Mouse (Mus musculus): ENCODE data around the gene Snx33. TPM values are rescaled to one million over a fixed set of nuclear protein-coding genes. Genes with fewer than 3 reads are reported as not detected.

Gene Snx33
- polyA plus RNA-seq, 1 experiment from 2014 or later = 6.0 TPM

GRCm38 (mm10) chr9:56900571-56900970 is 27.6 kb downstream of the Snx33 start:
- 73% methylated on average over 9 of the region's 9 CpGs for WGBS
- Histone ChIP-seq H3K9ac (no peak overlapping the region), H3K4me3 (replicated peaks) (no peak overlapping the region), H3K36me3 (replicated peaks) (no peaks in the 10 kb centered on the region), H3K4me1 (no peaks in the 10 kb centered on the region), H3K4me2 (no peak overlapping the region), H3K27me3 (no peaks in the 10 kb centered on the region), H3K27ac (no peak overlapping the region), H3K9me3 (no peaks in the 10 kb centered on the region)
- ATAC-seq (ENCODE audit: low FRiP score) = no peak

DNA sequence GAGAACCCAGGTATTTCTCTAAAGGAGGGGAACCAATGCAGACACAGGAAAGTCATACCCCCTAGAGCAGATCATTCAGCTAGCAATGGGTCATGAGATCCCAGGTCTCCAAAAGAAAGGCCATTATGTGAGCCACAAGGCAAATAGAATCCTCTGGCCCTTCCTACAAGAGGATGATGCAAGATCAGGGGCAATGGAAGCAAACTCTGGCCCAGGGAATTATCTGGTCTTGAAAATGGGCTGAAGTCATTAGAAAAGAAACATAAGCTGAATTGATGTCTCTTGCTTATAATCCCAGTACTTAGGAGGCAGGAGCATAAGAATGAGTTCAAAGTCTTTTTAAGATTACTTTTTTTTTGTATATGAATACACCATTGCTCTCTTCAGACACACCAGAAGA is 28.1 kb downstream of the Snx33 start:
- Histone ChIP-seq H3K4me3 (replicated peaks) (no peak overlapping the region), H3K27me3 (no peaks in the 10 kb centered on the region), H3K27ac (no peak overlapping the region), H3K9ac (no peak overlapping the region), H3K4me2 (no peak overlapping the region), H3K36me3 (replicated peaks) (no peaks in the 10 kb centered on the region), H3K4me1 (no peaks in the 10 kb centered on the region), H3K9me3 (no peaks in the 10 kb centered on the region)
- no peak for ATAC-seq (ENCODE audit: low FRiP score)

DNA sequence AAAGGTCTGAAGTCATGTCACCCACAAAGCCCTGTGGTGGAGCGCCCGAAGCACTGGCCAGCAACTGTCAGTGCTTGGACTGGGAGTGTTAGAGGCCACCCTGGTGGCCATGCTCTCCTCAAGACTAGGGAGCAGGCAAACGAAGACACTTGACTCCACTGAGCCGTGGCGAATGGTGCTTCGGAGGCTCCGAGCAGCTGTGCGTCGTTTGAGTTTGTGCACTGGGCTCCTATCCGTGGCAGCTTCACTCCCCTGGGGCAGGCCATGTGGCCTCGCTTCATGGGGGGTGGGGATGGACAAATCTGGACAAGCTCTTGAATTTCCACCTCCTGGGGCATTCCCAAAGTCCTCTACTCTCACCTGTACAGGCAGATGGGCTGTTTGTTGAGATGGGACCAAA is 28.8 kb downstream of the Snx33 start:
- H3K9ac ChIP-seq = no peak overlapping the region
- no peak overlapping the region for H3K4me3 ChIP-seq (replicated peaks)
- WGBS = 72% methylated on average over 11 of the region's 11 CpGs
- H3K27me3 ChIP-seq = no peaks in the 10 kb centered on the region
- no peak overlapping the region for H3K27ac ChIP-seq
- no peaks in the 10 kb centered on the region for H3K9me3 ChIP-seq
- no peaks in the 10 kb centered on the region for H3K4me1 ChIP-seq
- ATAC-seq (ENCODE audit: low FRiP score) = no peak
- no peaks in the 10 kb centered on the region for H3K36me3 ChIP-seq (replicated peaks)
- H3K4me2 ChIP-seq = no peak overlapping the region

GRCm38 (mm10) chr9:56896779-56897178 is 31.4 kb downstream of the Snx33 start:
- no peaks in the 10 kb centered on the region for H3K36me3 ChIP-seq (replicated peaks)
- 93% methylated on average over 12 of the region's 12 CpGs for WGBS
- peaks cover 11% of the 10 kb centered on the region for H3K4me1 ChIP-seq
- no peak overlapping the region for H3K4me3 ChIP-seq (replicated peaks)
- H3K4me2 ChIP-seq = no peak overlapping the region
- H3K9me3 ChIP-seq = no peaks in the 10 kb centered on the region
- H3K27me3 ChIP-seq = peaks cover 9% of the 10 kb centered on the region; the same call in 1 of the 2 replicates
- no peak overlapping the region for H3K9ac ChIP-seq
- ATAC-seq (ENCODE audit: low FRiP score) = no peak
- H3K27ac ChIP-seq = no peak overlapping the region

- Histone ChIP-seq H3K27me3 (peaks cover 23% of the 10 kb centered on the region), H3K9ac (no peak overlapping the region), H3K4me2 (no peak overlapping the region), H3K4me3 (replicated peaks) (no peak overlapping the region), H3K36me3 (replicated peaks) (no peaks in the 10 kb centered on the region), H3K27ac (no peak overlapping the region), H3K9me3 (no peaks in the 10 kb centered on the region), H3K4me1 (peaks cover 19% of the 10 kb centered on the region)
- no peak for ATAC-seq (ENCODE audit: low FRiP score)
- 17% methylated on average over 3 of the region's 3 CpGs for WGBS
Observed at GRCm38 (mm10) chr9:56894006-56894405, 34.2 kb downstream of the Snx33 start.

GRCm38 (mm10) chr9:56893313-56893712 is 34.9 kb downstream of the Snx33 start:
- Histone ChIP-seq H3K4me2 (no peak overlapping the region), H3K27ac (no peak overlapping the region), H3K9ac (no peak overlapping the region), H3K36me3 (replicated peaks) (no peaks in the 10 kb centered on the region), H3K27me3 (peaks cover 23% of the 10 kb centered on the region), H3K4me1 (peaks cover 19% of the 10 kb centered on the region), H3K4me3 (replicated peaks) (no peak overlapping the region), H3K9me3 (no peaks in the 10 kb centered on the region)
- ATAC-seq (ENCODE audit: low FRiP score) = no peak
- 68% methylated on average over 8 of the region's 8 CpGs for WGBS

DNA sequence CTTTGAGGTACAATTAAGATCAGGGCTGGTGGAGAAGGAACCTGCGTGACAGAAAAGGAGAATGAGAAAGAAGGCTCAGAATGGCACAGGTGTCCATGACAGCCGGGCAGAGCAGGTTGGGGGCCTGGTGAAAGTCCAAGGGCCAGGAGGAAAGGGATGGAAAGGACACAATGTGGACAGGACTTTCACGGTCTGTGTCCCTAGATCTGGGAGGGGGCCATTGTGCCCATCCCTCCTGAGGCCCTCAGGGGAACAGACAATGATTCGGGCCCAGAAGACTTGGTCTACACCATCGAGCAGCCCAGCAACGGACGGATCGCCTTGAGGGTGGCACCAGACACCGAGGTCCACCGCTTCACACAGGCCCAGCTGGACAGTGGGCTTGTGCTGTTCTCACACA is 36.1 kb downstream of the Snx33 start:
- Histone ChIP-seq H3K4me3 (replicated peaks) (no peak overlapping the region), H3K27ac (no peak overlapping the region), H3K4me2 (no peak overlapping the region), H3K4me1 (peaks cover 19% of the 10 kb centered on the region), H3K27me3 (peaks cover 23% of the 10 kb centered on the region), H3K9ac (no peak overlapping the region), H3K9me3 (no peaks in the 10 kb centered on the region), H3K36me3 (replicated peaks) (no peaks in the 10 kb centered on the region)
- no peak for ATAC-seq (ENCODE audit: low FRiP score)
- 87% methylated on average over 10 of the region's 10 CpGs for WGBS

DNA sequence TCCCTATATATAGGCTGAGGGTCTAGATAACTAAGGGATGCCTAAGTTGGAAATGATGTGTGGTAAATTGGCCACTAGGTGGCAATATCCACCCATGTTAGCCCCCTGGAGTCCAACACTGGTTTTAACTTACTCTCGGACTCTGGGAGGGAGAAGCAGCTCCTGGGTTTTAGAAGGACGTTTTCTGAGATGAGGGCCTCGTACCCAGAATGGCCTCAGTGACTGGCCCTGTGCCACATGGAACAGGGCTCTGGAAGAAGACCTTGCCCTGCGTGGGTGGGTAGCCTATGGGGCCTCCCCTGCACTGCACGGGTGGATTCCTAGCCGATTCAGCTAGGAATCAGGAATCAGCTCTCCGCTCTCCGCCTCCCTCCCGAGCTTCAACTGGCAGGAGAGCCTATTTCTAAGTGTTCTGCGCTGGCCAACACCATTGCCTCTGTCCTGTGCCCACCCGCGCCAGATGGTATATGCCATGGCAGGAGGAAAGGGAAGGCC is 36.6 kb downstream of the Snx33 start:
- ATAC-seq (ENCODE audit: low FRiP score) = peak; percentile 71
- no peak overlapping the region for H3K27ac ChIP-seq
- no peaks in the 10 kb centered on the region for H3K36me3 ChIP-seq (replicated peaks)

DNA sequence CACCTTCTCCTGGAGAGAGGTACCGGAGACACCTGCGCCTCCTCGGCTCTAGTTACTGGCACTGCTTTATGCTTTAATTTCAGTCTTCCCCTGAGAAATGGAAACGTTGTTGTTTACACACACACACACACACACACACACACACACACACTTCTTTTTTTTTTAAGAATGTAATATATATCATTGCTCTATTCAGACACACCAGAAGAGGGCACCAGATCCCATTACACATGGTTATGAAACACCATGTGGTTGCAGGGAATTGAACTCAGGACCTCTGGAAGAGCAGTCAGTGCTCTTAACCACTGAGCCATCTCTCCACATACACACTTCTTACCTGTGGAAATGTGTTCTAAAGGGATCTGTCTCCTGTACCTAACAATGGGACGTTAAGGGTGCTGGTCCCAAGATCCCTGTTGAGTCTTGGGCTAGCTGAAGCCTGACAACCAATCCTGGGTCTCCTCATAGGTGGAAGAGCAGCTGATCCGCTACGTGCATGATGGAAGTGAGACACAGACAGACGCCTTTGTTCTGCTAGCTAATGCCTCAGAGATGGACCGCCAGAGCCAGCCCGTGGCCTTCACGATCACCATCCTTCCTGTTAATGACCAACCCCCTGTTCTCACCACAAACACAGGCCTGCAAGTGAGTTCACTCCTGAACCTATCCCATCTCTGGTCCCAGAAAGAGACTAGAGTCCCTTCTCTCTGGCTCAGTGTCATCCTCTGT is 37.5 kb downstream of the Snx33 start:
- H3K27ac ChIP-seq = no peak overlapping the region
- H3K4me2 ChIP-seq = no peak overlapping the region
- no peaks in the 10 kb centered on the region for H3K36me3 ChIP-seq (replicated peaks)
- H3K27me3 ChIP-seq = peaks cover 23% of the 10 kb centered on the region
- ATAC-seq (ENCODE audit: low FRiP score) = no peak
- peaks cover 19% of the 10 kb centered on the region for H3K4me1 ChIP-seq
- no peak overlapping the region for H3K4me3 ChIP-seq (replicated peaks)
- no peaks in the 10 kb centered on the region for H3K9me3 ChIP-seq
- 73% methylated on average over 11 of the region's 11 CpGs for whole genome bisulfite sequencing
- H3K9ac ChIP-seq = no peak overlapping the region

More for the DNA sequence above, 36.6 kb downstream of the Snx33 start:
- Histone ChIP-seq H3K4me3 (replicated peaks) (0 out of 2 replicates have a peak overlapping the region, but pooled peaks have one; percentile 4), H3K9me3 (no peaks in the 10 kb centered on the region), H3K4me1 (peaks cover 19% of the 10 kb centered on the region), H3K4me2 (peak overlapping the region; percentile 42), H3K9ac (peak overlapping the region; percentile 33; the same call in 1 of the 2 replicates), H3K27me3 (peaks cover 23% of the 10 kb centered on the region)
- WGBS = 29% methylated on average over 12 of the region's 12 CpGs

DNA sequence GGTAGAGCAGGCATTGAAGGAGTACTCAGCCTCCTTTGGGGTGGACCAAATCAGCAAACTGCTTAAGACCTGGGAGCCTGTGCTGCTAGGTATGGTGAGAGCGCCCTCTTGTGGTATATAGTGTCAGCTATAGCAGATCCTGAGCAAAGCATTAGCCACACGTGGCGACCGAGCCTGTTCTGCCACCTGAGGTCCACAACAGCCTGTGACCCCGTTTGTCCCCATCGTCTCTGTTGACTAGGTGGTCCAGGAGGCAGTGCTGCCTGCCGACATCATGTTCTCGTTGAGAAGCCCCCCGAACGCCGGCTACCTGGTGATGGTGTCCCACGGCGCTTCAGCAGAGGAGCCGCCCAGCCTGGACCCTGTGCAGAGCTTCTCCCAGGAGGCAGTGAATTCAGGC is 38.4 kb downstream of the Snx33 start:
- Histone ChIP-seq H3K9ac (peak overlapping the region; percentile 27; the same call in 1 of the 2 replicates), H3K9me3 (no peaks in the 10 kb centered on the region), H3K36me3 (replicated peaks) (no peaks in the 10 kb centered on the region), H3K4me3 (replicated peaks) (peak overlapping the region; percentile 19; the same call in 1 of the 2 replicates), H3K4me1 (peaks cover 19% of the 10 kb centered on the region), H3K27ac (no peak overlapping the region), H3K4me2 (peak overlapping the region; percentile 51), H3K27me3 (peaks cover 23% of the 10 kb centered on the region)
- ATAC-seq (ENCODE audit: low FRiP score) = peak; percentile 63
- 6% methylated on average over 14 of the region's 14 CpGs for WGBS

DNA sequence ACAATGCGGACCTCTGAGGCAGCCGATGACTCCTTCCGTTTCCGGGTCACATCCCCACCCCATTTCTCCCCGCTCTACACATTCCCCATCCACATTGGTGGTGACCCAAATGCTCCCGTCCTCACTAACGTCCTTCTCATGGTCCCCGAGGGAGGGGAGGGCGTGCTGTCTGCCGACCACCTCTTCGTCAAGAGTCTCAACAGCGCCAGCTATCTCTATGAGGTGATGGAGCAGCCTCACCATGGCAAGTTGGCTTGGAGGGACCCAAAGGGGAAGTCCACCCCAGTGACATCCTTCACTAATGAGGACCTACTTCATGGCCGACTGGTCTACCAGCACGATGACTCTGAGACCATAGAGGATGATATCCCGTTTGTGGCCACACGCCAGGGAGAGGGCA is 40.6 kb downstream of the Snx33 start:
- Histone ChIP-seq H3K27ac (no peak overlapping the region), H3K4me1 (peaks cover 10% of the 10 kb centered on the region), H3K36me3 (replicated peaks) (no peaks in the 10 kb centered on the region), H3K4me2 (no peak overlapping the region), H3K9ac (no peak overlapping the region), H3K9me3 (no peaks in the 10 kb centered on the region), H3K4me3 (replicated peaks) (no peak overlapping the region), H3K27me3 (peaks cover 22% of the 10 kb centered on the region)
- 95% methylated on average over 16 of the region's 16 CpGs for WGBS
- no peak for ATAC-seq (ENCODE audit: low FRiP score)

DNA sequence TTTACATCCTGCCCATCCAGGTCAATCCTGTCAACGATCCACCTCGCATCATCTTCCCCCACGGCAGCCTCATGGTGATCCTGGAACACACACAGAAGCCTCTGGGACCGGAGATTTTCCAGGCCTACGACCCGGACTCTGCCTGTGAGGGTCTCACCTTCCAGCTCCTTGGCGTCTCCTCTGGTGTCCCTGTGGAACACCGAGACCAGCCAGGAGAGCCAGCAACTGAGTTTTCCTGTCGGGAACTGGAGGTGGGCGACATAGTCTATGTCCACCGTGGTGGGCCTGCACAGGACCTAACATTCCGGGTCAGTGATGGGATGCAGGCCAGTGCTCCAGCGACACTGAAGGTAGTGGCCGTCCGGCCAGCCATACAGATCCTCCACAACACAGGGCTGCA is 41.6 kb downstream of the Snx33 start:
- Histone ChIP-seq H3K9ac (no peak overlapping the region), H3K27me3 (peaks cover 13% of the 10 kb centered on the region; the same call in 1 of the 2 replicates), H3K4me3 (replicated peaks) (no peak overlapping the region), H3K9me3 (no peaks in the 10 kb centered on the region), H3K4me2 (no peak overlapping the region), H3K4me1 (peaks cover 6% of the 10 kb centered on the region), H3K36me3 (replicated peaks) (no peaks in the 10 kb centered on the region), H3K27ac (no peak overlapping the region)
- WGBS = 89% methylated on average over 15 of the region's 15 CpGs
- ATAC-seq (ENCODE audit: low FRiP score) = no peak

DNA sequence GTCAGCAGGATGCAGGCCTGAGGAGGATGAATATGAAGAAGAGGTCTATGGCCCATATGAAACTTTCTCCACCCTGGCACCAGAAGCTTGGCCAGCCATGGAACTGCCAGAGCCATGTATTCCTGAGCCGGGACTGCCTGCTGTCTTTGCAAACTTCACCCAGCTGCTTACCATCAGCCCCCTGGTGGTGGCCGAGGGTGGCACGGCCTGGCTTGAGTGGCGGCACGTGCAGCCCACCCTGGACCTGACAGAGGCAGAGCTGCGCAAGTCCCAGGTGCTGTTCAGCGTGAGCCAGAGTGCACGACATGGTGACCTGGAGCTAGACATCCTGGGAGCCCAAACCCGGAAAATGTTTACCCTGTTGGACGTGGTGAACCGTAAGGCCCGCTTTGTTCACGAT is 42.1 kb downstream of the Snx33 start:
- 64% methylated on average over 13 of the region's 13 CpGs for WGBS
- no peak for ATAC-seq (ENCODE audit: low FRiP score)
- no peak overlapping the region for H3K4me3 ChIP-seq (replicated peaks)
- no peaks in the 10 kb centered on the region for H3K9me3 ChIP-seq
- H3K4me2 ChIP-seq = no peak overlapping the region
- peaks cover 5% of the 10 kb centered on the region for H3K4me1 ChIP-seq
- no peaks in the 10 kb centered on the region for H3K36me3 ChIP-seq (replicated peaks)
- no peak overlapping the region for H3K27ac ChIP-seq
- H3K9ac ChIP-seq = no peak overlapping the region
- peaks cover 12% of the 10 kb centered on the region; the same call in 1 of the 2 replicates for H3K27me3 ChIP-seq

Data from forebrain, embryonic 12.5 days (tissue).